Mouse (Mus musculus) gastrocnemius, postnatal 10 days (tissue): ENCODE measurements around the gene Snap47. TPM values are rescaled to one million over a fixed set of nuclear protein-coding genes. Genes with fewer than 3 reads are reported as not detected.

Source experiments
- DNase-seq: peaks from one replicate; pipeline ENCODE4 v3.0.0; 2021; ENCODE audit warnings: mixed read lengths
- total RNA-seq, 2 experiments: library from RNA; stranded (reverse); gene quantifications; 2 replicates each; pipeline ENCODE4 v1.2.3; 2021

Gene Snap47
- total RNA-seq, 2 experiments from 2014 or later = 25.8 to 28.0 TPM

DNA sequence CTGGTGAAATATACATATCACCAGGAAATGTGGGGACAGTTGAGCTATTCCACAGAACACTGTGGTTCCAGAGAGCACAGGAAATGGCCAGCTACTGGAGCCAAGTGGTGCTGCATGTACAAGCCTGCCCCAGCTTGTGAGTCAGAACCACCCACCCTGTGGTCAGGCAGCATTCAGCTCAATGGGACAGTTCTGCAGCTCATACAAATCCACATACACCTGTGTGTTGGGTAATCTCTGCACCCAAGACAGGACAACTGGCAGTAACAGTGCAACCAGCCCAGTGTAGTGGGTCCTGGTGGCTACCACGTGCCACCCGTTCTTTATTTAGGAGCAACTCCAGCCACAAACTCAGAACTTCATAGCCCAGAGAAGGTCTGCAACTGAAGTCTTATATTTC is 29.0 kb downstream of the Snap47 start:
- no peak for DNase-seq

DNA sequence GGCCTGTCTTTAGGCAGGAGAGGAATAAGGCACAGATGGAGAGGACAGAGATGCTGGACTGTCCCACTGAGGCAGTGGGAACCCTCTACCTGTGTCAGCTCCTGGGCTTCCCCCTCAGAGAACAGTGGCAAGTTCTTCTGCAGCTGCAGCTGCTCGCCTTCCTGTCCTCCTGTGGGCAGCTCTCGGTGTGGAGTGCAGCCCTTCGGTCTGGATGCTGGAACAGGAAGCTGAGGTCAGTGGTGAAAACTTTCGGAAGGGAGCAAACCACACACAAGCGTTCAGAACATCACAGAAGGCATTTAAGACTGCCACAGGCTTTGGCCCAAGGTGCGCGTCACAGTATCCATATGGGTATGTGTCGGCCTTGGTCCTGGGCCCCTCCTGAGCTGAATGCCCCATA is 29.6 kb downstream of the Snap47 start:
- no peak for DNase-seq

DNA sequence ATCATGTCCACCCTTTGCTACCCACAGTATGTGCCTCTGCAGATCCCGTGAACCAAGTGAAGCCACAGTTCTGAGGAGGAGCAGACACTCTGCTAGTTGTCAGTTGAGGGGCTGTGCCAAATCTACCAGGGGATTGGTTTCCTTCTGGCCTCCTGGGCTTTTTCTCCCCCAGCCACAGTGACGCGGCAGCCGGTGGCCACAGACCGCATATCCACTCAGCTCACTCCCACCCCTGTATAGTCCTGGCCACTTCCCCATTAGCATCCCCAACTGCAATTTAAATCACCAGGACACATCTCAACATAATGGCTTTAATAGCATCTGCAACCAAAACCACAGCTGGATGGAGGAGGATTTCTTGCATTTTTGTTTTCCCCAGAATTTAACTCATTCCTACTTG is 32.3 kb downstream of the Snap47 start:
- no peak for DNase-seq

DNA sequence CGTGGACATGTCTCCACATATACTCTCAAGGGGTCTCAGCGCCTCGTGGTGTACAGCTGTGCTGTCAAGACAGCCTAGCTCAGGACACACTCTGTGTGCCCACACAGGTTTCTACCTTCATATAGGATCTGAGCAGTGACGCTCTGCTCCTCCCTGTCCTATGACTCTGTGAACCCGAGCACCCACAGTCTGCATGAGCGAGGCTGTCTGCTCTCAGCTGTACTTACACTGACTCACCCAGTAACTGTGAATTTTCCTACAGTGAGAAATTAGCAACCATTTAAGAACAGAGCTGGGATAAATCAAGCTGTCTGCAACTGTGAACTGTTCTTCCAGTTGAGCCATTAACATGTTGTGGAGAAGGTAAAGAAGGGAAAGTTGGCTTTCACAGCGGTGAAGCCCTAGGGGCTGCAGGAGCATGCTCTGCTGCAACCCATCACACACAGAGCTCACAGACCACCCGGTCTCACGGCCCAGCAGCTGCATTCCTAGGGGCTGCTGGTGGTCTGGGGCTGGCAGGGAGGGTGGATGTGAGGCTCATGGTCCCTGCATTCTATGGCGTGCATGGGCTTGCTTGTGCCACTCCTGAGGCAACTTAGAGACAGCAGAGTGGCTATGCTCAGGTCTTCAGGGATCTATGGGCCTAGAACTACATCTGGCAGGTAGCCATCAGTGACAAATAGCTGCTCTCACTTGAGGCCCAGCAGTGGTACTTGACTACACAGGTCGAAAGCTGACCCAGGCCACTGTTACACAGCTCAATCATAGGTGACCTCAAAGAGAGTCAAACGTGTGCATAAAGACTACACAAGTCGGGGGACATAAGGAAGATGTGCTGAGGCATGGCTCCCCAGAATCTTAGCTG is 37.8 kb downstream of the Snap47 start:
- no peak for DNase-seq

DNA sequence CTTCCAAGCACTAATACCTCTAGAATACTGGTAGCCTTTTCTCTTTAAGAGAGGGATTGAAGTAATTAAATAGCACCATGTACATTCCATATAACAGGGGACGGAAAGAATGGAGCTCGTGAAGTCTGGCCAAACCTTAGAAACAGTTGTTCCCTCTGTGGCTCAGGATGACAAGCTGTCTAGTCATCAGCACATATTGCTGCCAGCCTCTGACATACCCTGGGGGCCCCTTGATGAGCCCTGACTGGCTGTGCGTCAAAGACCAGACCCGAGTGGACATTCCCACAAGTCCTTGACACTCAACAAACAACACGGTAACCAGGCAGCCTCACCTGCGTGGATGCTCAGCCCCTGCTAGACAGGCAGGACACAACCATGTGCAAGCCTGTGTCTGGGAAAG is 38.9 kb downstream of the Snap47 start:
- no peak for DNase-seq

DNA sequence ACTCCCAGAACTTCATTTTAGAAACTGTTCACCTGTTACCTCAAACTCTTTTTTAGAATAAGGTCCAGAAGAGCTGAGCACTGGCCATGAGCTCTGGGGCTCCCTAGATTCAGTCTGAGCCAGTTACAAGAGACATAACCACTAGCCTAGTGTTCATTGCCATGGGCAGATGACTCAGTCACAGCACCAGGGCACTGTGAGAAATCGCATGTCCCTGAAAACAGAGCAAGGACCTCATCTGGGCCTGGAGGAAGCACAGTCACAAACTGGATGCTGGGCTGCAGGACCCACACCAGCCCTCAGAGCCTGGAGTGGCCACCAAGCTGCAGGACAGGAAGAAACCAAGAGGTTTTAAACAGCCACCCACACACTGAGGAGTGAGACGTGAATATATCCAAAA is 40.1 kb downstream of the Snap47 start:
- no peak for DNase-seq

DNA sequence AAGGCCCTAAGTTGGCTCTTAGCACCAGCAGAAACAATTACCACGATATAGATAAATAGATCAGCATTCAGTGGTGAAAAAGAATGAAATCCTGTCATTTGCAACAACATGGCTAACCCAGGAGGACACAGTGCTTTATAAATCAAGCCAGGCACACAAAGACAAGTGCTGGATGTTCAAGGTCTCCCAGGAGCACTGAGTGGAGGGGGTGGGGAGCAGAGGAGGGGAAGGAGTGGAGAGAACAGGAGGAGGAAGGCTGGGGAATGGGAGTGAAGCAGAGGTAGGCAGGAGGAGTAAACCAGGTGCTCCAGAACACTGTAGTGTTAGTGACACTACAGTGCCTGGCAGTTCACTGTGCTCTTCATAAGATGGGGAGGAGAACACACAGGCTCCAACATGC is 45.2 kb downstream of the Snap47 start:
- DNase-seq = no peak

DNA sequence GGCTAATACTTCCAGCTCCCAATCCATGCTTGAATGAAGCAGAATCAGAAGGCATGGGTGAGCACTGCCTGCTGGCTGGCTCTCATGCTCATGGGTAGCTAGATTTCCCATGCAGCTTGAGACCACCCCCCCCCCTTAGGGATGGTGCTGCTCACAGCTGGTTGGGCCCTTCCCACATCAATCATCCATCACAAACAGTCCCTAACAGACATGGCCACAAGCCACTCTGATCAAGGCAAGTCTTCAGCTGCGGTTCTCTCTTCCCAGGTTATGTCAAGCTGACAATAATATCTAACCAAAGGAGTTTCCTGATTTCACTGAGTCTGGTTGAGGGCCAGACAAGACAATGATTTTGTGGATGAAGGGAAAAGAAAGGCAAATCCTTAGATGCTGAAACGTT is 50.1 kb downstream of the Snap47 start:
- DNase-seq = no peak

DNA sequence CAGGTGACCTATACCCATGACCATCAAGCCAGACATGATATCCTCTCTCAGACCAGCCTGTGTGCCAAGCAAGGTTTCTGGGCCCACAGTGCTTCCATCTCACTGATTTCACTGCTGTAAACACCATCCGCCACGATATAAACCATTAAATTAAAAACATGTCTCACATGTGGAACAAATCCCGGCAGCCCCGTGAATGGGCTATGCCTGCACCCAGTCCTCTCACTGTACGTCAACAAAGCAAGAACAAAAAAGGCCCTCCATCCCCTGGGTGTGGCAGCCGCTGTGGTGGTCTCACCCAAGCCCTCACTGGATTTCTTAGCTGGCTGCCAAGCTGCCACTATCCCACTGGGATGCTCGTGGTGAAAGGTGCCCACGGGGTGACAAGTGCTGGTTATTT is 51.2 kb downstream of the Snap47 start:
- DNase-seq = no peak

DNA sequence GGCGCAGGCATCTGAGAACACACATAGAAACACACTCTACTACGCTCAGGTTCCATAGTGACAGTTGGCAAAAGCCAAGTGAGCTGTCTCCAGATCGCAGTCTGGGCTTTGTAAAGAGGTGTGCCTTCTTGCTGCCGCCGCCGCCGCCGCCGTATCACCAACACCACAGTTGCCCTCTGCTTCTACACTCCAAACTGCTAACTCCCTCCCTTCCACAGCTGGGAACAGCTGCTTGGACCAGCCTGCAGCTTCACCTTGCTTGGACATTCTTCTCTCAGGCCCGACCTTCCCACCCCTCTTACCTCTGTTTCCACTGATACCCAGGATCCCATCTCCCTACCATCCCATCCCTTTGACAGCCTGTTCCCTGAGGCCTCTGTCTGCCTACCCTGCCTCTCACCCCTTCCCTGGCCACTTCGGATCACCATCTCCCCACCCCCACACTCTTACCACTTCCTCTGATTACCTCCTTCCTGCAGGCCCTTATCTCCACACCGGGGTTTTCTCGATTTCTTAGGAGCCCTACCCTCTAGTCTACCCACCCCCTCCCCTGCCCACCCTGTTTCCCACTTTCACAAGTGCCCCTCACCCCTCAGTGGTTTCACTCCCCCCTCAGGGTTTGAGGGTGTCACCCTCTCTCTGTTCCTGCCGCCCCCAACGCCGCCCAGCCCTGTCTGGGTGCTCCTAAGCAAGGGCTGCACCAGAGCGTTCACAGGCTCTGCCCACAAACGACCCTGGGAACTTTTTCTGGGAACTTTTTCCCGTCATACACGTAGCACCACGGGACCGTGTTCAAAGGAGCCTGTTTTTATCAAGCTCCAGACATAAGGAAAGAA is 53.2 kb downstream of the Snap47 start:
- DNase-seq = no peak

DNA sequence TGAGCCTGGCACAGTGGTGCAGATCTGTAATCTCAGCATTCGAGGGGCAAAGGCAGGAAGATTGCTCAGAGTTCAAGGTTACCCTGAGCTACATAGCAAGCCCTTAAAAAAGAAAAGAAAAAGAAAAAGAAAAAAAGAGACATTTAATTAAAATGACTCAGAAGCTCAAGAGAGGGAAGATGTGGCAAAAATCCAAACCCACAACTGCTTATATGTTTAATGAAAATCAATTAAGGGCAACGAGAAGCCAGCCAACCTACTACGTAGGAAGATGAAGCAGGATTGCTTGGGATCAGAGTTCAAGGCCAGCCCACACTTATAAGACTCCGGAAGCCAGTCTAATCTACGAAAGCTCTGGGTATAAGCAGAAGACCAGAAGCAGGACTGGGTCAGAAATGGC is 56.5 kb downstream of the Snap47 start:
- DNase-seq = no peak

DNA sequence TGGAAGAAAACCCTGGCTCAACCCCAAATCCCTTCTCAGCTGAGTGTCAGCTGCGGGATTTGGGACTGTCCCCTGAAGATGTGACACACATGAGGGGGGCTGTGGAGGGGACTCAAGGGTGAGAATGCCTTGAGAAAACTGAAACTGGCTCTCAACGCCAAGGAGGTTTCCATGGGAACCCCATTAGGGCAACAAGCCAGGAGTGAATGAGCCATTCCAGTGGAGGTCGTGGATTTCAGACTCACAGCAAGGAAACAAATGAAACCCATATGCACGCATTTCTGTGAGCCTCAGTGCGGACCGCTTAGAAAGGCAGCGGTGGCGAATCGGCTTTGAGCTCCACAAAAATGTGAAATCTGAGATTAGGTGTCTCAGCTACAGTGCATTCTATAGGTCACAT is 57.4 kb downstream of the Snap47 start:
- DNase-seq = peak; percentile 51

DNA sequence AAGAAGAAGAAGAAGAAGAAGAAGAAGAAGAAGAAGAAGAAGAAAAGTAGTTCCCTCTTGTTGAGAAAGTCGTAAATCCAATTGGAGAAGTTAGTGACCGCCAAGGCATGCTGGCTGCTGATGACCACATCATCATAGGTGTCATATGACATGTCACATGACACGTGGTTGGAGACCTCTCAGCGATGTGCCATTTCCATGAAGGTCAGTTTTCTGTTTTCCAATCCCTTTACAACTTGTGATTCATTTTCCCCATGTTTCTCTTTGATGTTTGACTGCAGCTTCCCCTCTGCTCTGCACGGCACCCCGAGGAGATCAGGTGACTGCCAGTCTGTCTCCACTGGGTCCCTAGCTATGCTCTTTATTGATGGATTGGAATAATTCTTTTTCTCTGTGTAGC is 58.7 kb downstream of the Snap47 start:
- no peak for DNase-seq

DNA sequence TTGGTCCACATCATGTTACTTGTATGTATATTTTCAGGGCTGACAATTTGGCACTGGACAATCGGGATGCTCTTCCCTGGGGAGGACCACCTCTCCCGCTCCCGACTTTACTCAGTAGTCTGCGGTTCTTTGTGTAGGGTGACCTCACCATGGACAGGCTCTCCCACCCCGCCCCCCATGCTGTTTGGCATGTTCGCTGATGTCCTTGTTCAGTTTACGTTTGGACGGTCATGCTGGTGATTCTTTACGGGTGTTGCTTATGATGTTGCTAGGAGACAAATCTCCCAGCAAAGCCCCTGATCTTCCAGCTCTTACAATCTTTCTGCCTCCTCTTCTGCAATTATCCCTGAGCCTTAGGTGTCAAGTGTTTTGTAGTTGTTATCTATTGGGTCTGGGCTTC is 60.5 kb downstream of the Snap47 start:
- DNase-seq = no peak

DNA sequence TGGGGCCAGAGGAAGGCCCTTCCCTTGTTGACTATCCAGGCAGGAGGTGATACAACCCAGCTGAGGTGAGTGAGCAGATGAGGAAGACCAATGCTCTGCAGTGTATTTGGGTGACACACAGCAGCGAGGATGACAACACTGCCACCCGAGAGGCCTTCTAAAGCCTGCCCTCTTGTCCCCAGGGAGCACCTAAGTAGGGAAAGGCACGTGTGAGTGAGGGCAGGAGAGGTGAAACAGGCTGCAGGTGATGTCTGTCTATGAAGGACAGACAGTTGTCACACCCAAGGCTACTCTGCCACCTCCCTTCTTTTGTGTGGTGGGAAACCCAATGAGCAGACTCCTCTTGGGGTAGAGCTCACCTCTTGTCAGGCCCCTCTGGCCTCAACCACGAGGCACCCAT is 61.4 kb downstream of the Snap47 start:
- DNase-seq = no peak

DNA sequence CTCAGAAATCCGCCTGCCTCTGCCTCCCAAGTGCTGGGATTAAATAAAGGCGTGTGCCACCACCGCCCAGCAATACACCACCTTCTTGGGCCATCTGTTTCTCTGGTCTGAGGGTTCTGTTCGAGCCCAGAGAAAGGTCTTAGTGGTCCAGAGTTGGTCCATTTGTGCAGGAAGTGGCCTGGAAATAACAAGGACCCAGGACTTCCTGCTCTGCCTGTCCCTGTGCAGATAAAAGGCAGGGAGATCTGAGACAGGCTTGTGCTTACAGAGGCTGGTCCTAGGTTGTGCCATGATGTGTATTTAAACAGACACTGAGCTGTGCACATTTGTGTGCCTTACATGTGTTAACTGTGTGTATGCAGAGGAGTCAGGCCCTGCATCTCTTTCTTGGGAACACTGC is 62.2 kb downstream of the Snap47 start:
- DNase-seq = no peak

DNA sequence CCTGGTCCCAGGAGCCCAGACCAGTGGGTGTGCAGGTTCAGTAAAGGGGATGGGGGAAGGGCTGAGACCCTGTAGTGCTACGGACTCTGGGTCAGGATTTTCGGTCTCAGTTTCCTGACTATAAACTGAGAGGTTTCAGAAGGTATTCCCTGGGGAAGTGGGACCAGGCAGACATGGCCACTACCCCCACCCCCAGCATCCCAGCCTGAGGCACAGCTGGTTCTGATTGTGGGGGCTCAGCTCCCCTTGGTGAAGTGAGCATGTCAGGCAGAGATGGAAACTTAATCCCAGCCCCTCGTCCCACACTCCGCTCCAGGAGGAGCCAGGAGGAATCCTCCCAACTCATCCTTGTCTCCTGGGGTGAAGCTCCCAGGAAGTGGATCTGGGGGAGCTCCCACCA is 63.5 kb downstream of the Snap47 start:
- no peak for DNase-seq

DNA sequence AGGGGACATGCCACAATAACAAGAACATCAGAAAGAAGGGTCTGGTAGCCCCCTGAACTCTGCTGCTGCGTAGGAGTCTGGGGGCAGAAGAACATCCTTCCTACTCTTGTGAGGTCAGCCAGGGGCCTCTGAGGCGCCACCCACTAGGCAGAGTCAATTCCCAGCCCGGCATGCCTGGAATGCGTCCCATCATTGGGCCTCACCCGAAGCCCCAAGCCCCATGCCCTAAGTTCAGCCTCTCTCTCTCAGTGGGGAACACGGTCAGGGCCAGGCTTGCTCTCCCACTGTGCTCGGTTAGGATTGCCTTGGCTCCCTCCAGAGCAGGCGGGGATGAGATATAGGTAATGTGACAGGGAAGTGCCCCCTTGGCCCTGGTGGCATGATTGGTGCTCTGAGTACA is 65.9 kb downstream of the Snap47 start:
- DNase-seq = peak; percentile 21

DNA sequence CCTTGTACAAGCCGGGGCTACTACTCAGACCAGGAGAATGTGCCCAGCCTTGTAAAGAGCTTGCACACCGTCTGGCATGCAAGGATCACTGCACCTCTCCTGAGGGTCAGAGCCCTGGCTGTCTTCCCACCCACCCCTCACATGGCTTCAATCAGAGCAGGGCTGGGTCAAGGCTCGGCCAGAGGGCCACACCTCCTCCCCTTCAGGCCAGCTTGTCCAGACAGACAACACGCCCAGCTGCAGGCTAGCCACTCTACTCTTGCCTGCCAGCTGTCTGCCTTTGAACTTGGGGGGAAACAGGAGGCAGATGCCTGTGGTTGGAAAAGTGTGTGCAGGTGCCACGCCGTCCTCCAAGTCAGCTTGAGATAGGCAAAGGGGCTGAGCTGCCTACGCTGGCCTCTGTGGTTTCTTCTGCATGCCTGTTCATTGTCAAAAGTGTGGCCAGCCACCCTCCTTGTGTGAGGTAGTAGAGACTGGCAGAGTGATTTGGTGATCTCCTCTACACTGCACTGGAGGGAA is 66.5 kb downstream of the Snap47 start:
- DNase-seq = peak; percentile 20

DNA sequence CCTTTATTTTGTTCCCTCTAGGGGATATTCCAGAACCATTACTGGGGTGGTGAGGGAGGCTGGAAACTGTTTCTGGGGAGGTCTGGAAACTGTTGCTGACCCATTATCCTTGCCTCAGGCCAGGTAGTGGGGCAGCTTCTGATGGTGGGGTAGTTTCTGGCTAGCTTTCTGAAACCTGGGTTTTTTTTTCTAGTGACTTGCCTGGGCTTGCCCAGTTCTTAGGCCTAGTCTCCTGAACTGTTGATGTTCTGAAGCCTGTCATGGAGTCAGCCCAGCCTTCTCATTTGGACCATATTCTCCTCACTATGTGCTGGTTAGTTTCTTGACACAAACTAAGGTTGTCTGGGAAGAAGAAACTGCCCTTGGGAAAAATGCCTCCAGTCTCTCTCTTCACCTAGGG is 71.4 kb downstream of the Snap47 start:
- no peak for DNase-seq

DNA sequence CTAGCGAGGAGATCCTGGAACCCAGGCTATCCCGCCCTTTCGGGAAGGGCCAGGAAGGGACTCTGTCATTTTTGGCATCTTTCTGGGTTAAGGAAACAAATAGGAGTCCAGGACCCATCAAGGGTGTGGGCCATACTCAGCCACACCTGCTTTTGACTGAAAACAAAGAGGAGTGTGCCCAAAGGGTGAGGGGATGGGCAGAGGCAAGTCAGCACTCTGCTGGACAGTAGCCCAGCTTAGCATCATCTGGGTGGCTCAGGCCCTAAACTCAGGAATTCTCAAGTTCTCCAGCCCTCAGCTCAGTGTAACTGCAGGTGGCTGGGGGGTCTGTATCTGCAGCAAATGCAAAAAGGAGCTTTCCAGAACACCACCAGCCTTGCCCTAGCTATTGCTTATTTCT is 73.0 kb downstream of the Snap47 start:
- no peak for DNase-seq

DNA sequence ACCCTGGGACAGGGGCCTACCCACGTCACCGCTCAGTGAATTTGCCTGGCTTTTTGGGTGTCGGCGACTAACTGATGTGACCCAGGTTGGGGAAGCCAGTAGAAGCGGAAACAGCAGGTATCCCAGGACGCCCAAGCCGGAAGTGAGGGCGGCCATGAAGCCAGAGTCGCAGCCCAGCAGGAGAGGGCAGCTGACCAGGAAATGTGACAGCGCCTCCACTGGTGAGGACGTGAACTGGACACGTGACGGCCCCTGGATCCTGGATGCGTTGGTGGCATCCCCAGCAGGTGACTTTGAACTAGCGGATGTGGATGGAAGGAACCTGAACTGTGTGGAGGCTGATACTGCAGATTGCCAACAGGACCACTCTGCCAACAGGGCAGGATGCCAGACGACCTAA is 75.5 kb downstream of the Snap47 start, which contains the start of gene Prss38:
TSS of gene Prss38 (minus strand) at position 183 of the 400 bp plus-strand sequence.
- no peak for DNase-seq

DNA sequence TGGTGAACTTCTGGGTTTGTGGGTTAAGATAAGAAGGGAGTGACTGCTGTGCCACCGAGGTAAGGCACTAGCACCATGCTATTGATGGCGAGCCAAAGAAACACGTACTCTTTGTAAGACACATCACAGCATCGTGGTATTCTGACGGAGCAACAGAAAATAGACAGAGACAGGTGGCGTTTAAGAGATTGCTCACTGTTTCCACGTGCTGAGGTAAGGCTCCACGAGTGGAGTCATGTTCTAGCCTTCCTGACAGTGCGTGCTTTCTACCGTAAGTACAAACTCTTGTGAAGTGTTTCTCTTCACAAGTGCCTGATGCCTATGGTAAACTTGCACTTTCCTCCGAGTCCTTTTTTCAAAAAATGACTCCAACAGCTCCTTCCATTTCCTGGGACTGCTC is 81.1 kb downstream of the Snap47 start:
- no peak for DNase-seq
